Mouse (Mus musculus) lung, adult 18-20 months (tissue): ENCODE results near the gene Mylk2.
A peak's percentile ranks its signal among the peaks of the same experiment; 100 is the strongest.

Experiments
- DNase-seq, 2 experiments: peaks; one replicate each; pipeline ENCODE4 v3.0.0; 2022; ENCODE audit warnings: mixed read lengths in 2 of 2

Mylk2 gene

GRCm38 (mm10) chr2:152914310-152915120 is 3.4 kb downstream of the Mylk2 start:
- DNase-seq, result peak; percentile 72 to 82

GRCm38 (mm10) chr2:152915453-152915852 is 4.3 kb downstream of the Mylk2 start:
- no peak for DNase-seq

- DNase-seq, result no peak
Measured at GRCm38 (mm10) chr2:152916111-152916510, 5.0 kb downstream of the Mylk2 start.

GRCm38 (mm10) chr2:152917671-152918070 is 6.5 kb downstream of the Mylk2 start:
- no peak for DNase-seq

- no peak for DNase-seq
Measured at GRCm38 (mm10) chr2:152922376-152922775, 11.2 kb downstream of the Mylk2 start.

- DNase-seq, result no peak
Measured at GRCm38 (mm10) chr2:152923621-152924020, 12.5 kb downstream of the Mylk2 start.

- DNase-seq, result no peak
Measured at GRCm38 (mm10) chr2:152924128-152924527, 13.0 kb downstream of the Mylk2 start.

- no peak for DNase-seq
Measured at GRCm38 (mm10) chr2:152924543-152924942, 13.4 kb downstream of the Mylk2 start.

GRCm38 (mm10) chr2:152925189-152925872 is 14.2 kb downstream of the Mylk2 start:
- DNase-seq, result peak; percentile 36 to 37

- DNase-seq, result no peak
Measured at GRCm38 (mm10) chr2:152926896-152927295, 15.7 kb downstream of the Mylk2 start.

- DNase-seq, result no peak
Measured at GRCm38 (mm10) chr2:152927371-152927770, 16.2 kb downstream of the Mylk2 start.

- no peak for DNase-seq
Measured at GRCm38 (mm10) chr2:152928219-152928987, 17.3 kb downstream of the Mylk2 start.

- no peak for DNase-seq
Measured at GRCm38 (mm10) chr2:152928988-152929370, 17.8 kb downstream of the Mylk2 start.

- peak in 1 of 2 experiments; percentile 33 for DNase-seq
Measured at GRCm38 (mm10) chr2:152930276-152930675, 19.1 kb downstream of the Mylk2 start.

- DNase-seq, result no peak
Measured at GRCm38 (mm10) chr2:152931456-152932160, 20.5 kb downstream of the Mylk2 start.

GRCm38 (mm10) chr2:152933048-152933447 is 21.9 kb downstream of the Mylk2 start, which contains the start of gene Foxs1:
Gene Foxs1, minus strand, starts transcription at chr2:152933208.
- DNase-seq, result peak; percentile 36 to 38

GRCm38 (mm10) chr2:152933614-152934013 is 22.5 kb downstream of the Mylk2 start:
- DNase-seq, result peak; percentile 53 to 62

- DNase-seq, result no peak
Measured at GRCm38 (mm10) chr2:152939846-152940245, 28.7 kb downstream of the Mylk2 start.

- no peak for DNase-seq
Measured at GRCm38 (mm10) chr2:152941106-152941505, 30.0 kb downstream of the Mylk2 start.

GRCm38 (mm10) chr2:152941776-152942175 is 30.6 kb downstream of the Mylk2 start:
- no peak for DNase-seq

GRCm38 (mm10) chr2:152942898-152943515 is 31.9 kb downstream of the Mylk2 start:
- DNase-seq, result no peak

GRCm38 (mm10) chr2:152943568-152943967 is 32.4 kb downstream of the Mylk2 start:
- no peak for DNase-seq
